Mouse (Mus musculus): ENCODE measurements at regions not wholly inside any gene's neighbourhood (a gene's known extent, or its start where the extent isn't known, plus 50 kb on each side); places are given as distances from the start of the nearest gene placed in this dataset.

DNA sequence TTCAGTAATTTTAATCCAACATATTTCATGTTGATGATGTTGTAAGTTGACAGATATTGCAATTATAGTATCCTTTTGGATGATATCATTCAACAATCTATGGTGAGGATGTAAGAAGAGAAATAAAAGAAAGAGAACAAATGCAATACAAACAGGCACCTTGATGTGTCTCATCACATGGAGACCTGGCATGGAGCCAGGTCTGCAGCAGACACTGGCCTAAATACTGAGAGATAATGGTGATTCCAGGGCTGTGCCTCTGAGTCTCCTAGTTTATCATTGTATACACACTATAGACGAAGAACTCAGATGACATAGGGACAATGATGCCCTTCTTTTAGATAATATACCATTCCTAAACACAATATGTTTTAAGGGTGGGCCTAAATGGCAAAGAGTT lies 1068.5 kb upstream of the Klhl29 start:
- DNase-seq (ENCODE audit: low read depth): peak; percentile 1

DNA sequence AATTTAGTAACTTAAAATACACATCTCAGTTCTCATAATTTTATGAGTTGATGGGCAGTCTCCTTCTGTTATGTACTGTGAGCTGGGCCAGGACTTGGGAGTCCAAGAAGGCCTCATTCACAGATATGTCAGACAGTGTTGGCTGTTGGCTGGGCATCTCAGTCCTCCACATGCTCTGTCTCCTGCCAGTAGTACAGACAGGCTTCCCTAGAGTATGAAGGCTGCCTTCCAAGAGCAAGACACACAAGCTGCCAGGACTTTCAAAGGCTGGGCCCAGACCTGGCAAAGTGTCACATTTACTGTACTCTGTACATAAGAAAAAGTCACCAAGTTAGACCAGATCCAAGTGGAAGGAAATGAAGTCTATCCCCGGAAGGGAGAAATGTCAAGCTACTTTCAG lies 1042.3 kb upstream of the Klhl29 start:
- no peak for DNase-seq (ENCODE audit: low read depth)

DNA sequence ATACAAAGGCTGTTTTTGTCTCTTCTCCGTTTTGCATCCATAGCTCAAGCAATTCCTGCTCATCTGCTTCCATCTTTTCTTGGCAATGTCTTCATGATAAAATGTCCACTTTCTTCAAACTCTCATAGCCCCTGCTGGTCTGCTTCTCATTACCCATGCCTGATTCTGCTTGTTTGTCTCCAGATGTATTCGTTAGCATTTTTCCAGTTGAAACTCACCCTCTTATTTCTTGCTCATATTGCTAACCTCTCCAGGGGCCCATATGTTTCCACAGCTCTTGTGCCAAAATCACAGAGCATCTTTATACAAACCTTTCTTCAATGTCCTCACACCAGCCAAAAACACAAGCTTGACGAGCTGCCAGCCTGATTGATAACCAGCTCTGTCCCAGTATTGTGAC lies 1025.1 kb upstream of the Klhl29 start:
- no peak for DNase-seq (ENCODE audit: low read depth)

DNA sequence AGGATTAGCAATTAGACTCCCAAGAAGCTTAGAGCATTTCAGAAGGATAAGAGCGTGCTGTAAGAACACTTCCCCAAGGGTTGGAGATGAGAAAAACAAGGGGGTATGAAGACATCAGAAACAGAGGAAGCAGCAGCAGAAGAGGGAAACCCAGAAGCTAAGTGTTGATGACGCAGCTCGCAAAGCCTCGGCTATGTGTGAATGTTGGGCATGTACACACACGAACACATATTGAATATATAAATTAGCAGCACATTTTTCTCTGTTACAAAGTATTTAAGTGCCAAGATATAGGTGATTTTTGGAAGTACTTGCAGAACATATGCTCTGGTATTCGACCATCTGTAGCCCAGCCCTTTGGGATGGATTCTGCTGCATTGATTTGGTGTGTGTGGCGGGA lies 1006.4 kb upstream of the Klhl29 start:
- no peak for DNase-seq (ENCODE audit: low read depth)

DNA sequence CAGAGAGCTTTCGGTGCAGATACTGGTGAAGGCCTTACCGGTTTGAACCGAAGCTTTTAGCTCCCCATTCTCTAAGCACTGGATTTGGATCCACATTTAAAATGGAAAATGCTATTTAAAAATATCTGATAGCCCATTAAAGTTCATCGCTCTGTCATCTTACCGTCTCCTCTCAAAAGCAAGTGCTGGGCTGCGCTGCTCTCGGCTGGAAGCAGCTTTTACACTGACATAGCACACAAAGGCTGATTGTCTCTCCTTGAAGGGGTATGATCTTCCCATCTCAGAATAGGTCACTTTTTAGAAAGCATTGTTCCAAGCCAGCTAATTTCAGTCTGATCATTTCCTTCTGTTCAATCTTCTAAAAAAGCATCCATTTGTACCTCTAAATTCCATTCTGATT lies 992.1 kb upstream of the Klhl29 start:
- no peak for DNase-seq (ENCODE audit: low read depth)

Measured in NIH3T3 (cell line).